Mouse (Mus musculus) ES-E14 (cell line): ENCODE measurements around the gene Kctd21.

Experiments used
- MAFK ChIP-seq: IDR thresholded peaks from 2 replicates; pipeline ENCODE4 v1.6.1; 2014; ENCODE audit warnings: mild to moderate bottlenecking, low read depth, low read length, inconsistent platforms; ENCODE audit not compliant: insufficient read depth
- ZNF384 ChIP-seq: IDR thresholded peaks from 2 replicates; pipeline ENCODE4 v1.6.1; 2012; ENCODE audit warnings: low read depth, low read length, inconsistent platforms

GRCm38 (mm10) chr7:97325156-97325985 lies 6.8 kb upstream of the Kctd21 start:
- TF ChIP-seq ZNF384 (no peak), MAFK (no peak)
